Mouse (Mus musculus) midbrain, embryonic 16.5 days (tissue): Measurements from ENCODE around the gene Paqr7. TPM values are rescaled to one million over a fixed set of nuclear protein-coding genes. Genes with fewer than 3 reads are reported as not detected.
A peak's percentile ranks its signal among the peaks of the same experiment; 100 is the strongest.

Source experiments
- ATAC-seq: fragments of 200-750 bp; cut with Nextera tagmentation; 2 replicates; pipeline ENCODE4 v1.8.0; 2017; ENCODE audit warnings: moderate TSS enrichment
- H3K27ac ChIP-seq: fragments of 300-500 bp; sonication (generic); 2 replicates; pipeline ENCODE4 v1.5.1; 2014; ENCODE audit warnings: mild to moderate bottlenecking, low read length, mixed read lengths
- H3K27me3 ChIP-seq: fragments of 300-500 bp; sonication (generic); 2 replicates; pipeline ENCODE4 v1.6.1; 2014; ENCODE audit warnings: low read depth, low read length, mixed read lengths; ENCODE audit not compliant: control insufficient read depth, insufficient read depth
- H3K36me3 ChIP-seq: fragments of 300-500 bp; sonication (generic); 2 replicates; pipeline ENCODE4 v1.6.1; 2014; ENCODE audit warnings: mild to moderate bottlenecking, low read length, moderate library complexity, mixed read lengths; ENCODE audit not compliant: control insufficient read depth, insufficient read depth
- H3K4me1 ChIP-seq: fragments of 300-500 bp; sonication (generic); 2 replicates; pipeline ENCODE4 v1.6.1; 2014; ENCODE audit warnings: mild to moderate bottlenecking, low read length, mixed read lengths; ENCODE audit not compliant: control insufficient read depth, insufficient read depth
- H3K4me2 ChIP-seq: fragments of 300-500 bp; sonication (generic); 2 replicates; pipeline ENCODE4 v1.6.1; 2014; ENCODE audit warnings: mild to moderate bottlenecking, low read length, mixed read lengths
- H3K4me3 ChIP-seq: fragments of 300-500 bp; sonication (generic); 2 replicates; pipeline ENCODE4 v1.5.1; 2014; ENCODE audit warnings: low read depth, mild to moderate bottlenecking, low read length, moderate library complexity, mixed read lengths
- H3K9ac ChIP-seq: fragments of 300-500 bp; sonication (generic); 2 replicates; pipeline ENCODE4 v1.6.1; 2014; ENCODE audit warnings: low read depth, low read length, mixed read lengths
- H3K9me3 ChIP-seq: fragments of 300-500 bp; sonication (generic); replicated peaks from 2 replicates; pipeline ENCODE4 v1.6.1; 2014; ENCODE audit warnings: mild to moderate bottlenecking, low read length, mixed read lengths; ENCODE audit not compliant: control insufficient read depth, poor library complexity, severe bottlenecking
- WGBS: fragments of 180-500 bp; shearing (Covaris S2); extraction: QIAGEN DNeasy Blood & Tissue Kit; methylation state at CpG from one replicate; pipeline ENCODE4 v1.1.7; 2014; 5-methylcytosine and 5-hydroxymethylcytosine counted together
- polyA plus RNA-seq: library from polyadenylated mRNA; unstranded; fragments of >200 nt; fragmentation: Nextera tagmentation; extraction: Ambion mirVana; gene quantifications from 2 replicates; pipeline ENCODE4 v1.2.1, GENCODE M21; 2015

Gene Paqr7
- polyA plus RNA-seq, 1 experiment from 2014 or later = 36.2 TPM

- peaks cover 12% of the 10 kb centered on the region for H3K36me3 ChIP-seq
- no peaks in the 10 kb centered on the region for H3K27me3 ChIP-seq
- no peak overlapping the region for H3K27ac ChIP-seq
- 57% methylated on average over 18 of the region's 18 CpGs for WGBS
- no peak overlapping the region for H3K9ac ChIP-seq
- H3K9me3 ChIP-seq = peaks cover 4% of the 10 kb centered on the region; the same call in 1 of the 2 replicates
- no peak overlapping the region for H3K4me2 ChIP-seq
- no peak overlapping the region for H3K4me3 ChIP-seq
- ATAC-seq = no peak
- H3K4me1 ChIP-seq = peaks cover 17% of the 10 kb centered on the region
These were observed 51.9 kb downstream of the Paqr7 start for GRCm38 (mm10) chr4:134548169-134548938.

- no peak overlapping the region for H3K4me3 ChIP-seq
- peaks cover 17% of the 10 kb centered on the region for H3K4me1 ChIP-seq
- peaks cover 4% of the 10 kb centered on the region; the same call in 1 of the 2 replicates for H3K9me3 ChIP-seq
- H3K36me3 ChIP-seq = peaks cover 12% of the 10 kb centered on the region
- no peak overlapping the region for H3K27ac ChIP-seq
- H3K9ac ChIP-seq = no peak overlapping the region
- over 99% methylated on average over 8 of the region's 8 CpGs for WGBS
- H3K4me2 ChIP-seq = no peak overlapping the region
- no peak for ATAC-seq
- H3K27me3 ChIP-seq = no peaks in the 10 kb centered on the region
These were observed 53.4 kb downstream of the Paqr7 start for GRCm38 (mm10) chr4:134549899-134550298.

GRCm38 (mm10) chr4:134551494-134552316, 55.2 kb downstream of the Paqr7 start, which contains the start of gene Selenon:
Selenon (minus strand) TSS chr4:134552166.
- Histone ChIP-seq H3K9me3 (peaks cover 4% of the 10 kb centered on the region; the same call in 1 of the 2 replicates), H3K27me3 (no peaks in the 10 kb centered on the region), H3K9ac (peak within 1 kb of the TSS; percentile 96), H3K27ac (peak within 1 kb of the TSS; percentile 89), H3K4me1 (peaks cover 17% of the 10 kb centered on the region), H3K4me2 (peak within 1 kb of the TSS; percentile 74), H3K36me3 (peaks cover 9% of the 10 kb centered on the region; the same call in 1 of the 2 replicates), H3K4me3 (peak within 1 kb of the TSS; percentile 83)
- peak; percentile 81 for ATAC-seq
- 0% methylated on average over 31 of the region's 67 CpGs for WGBS

- Histone ChIP-seq H3K36me3 (peaks cover 9% of the 10 kb centered on the region; the same call in 1 of the 2 replicates), H3K27ac (no peak overlapping the region), H3K27me3 (no peaks in the 10 kb centered on the region), H3K9ac (no peak overlapping the region), H3K4me1 (peaks cover 26% of the 10 kb centered on the region), H3K4me2 (no peak overlapping the region), H3K4me3 (no peak overlapping the region), H3K9me3 (peaks cover 4% of the 10 kb centered on the region; the same call in 1 of the 2 replicates)
- WGBS = 76% methylated on average over 1 of the region's 1 CpGs
- no peak for ATAC-seq
These were observed 57.1 kb downstream of the Paqr7 start for GRCm38 (mm10) chr4:134553631-134554030.

GRCm38 (mm10) chr4:134555956-134556580, 59.6 kb downstream of the Paqr7 start:
- H3K4me3 ChIP-seq = no peak overlapping the region
- no peaks in the 10 kb centered on the region for H3K27me3 ChIP-seq
- 66% methylated on average over 7 of the region's 8 CpGs for WGBS
- H3K9ac ChIP-seq = no peak overlapping the region
- no peaks in the 10 kb centered on the region for H3K9me3 ChIP-seq
- H3K36me3 ChIP-seq = no peaks in the 10 kb centered on the region
- no peak overlapping the region for H3K27ac ChIP-seq
- H3K4me2 ChIP-seq = no peak overlapping the region
- peaks cover 22% of the 10 kb centered on the region for H3K4me1 ChIP-seq
- ATAC-seq = no peak

GRCm38 (mm10) chr4:134557626-134558249, 61.2 kb downstream of the Paqr7 start:
- no peak overlapping the region for H3K4me3 ChIP-seq
- 9% methylated on average over 15 of the region's 16 CpGs for WGBS
- no peaks in the 10 kb centered on the region for H3K27me3 ChIP-seq
- H3K9ac ChIP-seq = no peak overlapping the region
- peak overlapping the region; percentile 47 for H3K27ac ChIP-seq
- no peaks in the 10 kb centered on the region for H3K9me3 ChIP-seq
- H3K36me3 ChIP-seq = no peaks in the 10 kb centered on the region
- H3K4me1 ChIP-seq = peaks cover 13% of the 10 kb centered on the region
- H3K4me2 ChIP-seq = 0 out of 2 replicates have a peak overlapping the region, but pooled peaks have one; percentile 12
- ATAC-seq = no peak

- no peak overlapping the region for H3K27ac ChIP-seq
- no peaks in the 10 kb centered on the region for H3K36me3 ChIP-seq
- peaks cover 13% of the 10 kb centered on the region for H3K4me1 ChIP-seq
- no peak for ATAC-seq
- no peaks in the 10 kb centered on the region for H3K9me3 ChIP-seq
- H3K9ac ChIP-seq = 0 out of 2 replicates have a peak overlapping the region, but pooled peaks have one; percentile 21
- WGBS = 54% methylated on average over 9 of the region's 9 CpGs
- H3K27me3 ChIP-seq = no peaks in the 10 kb centered on the region
- H3K4me2 ChIP-seq = no peak overlapping the region
- H3K4me3 ChIP-seq = no peak overlapping the region
These were observed 62.1 kb downstream of the Paqr7 start for GRCm38 (mm10) chr4:134558570-134559113.

- Histone ChIP-seq H3K4me2 (no peak overlapping the region), H3K9ac (no peak overlapping the region), H3K36me3 (no peaks in the 10 kb centered on the region), H3K27ac (no peak overlapping the region), H3K9me3 (no peaks in the 10 kb centered on the region), H3K4me3 (no peak overlapping the region), H3K27me3 (no peaks in the 10 kb centered on the region), H3K4me1 (peaks cover 13% of the 10 kb centered on the region)
- ATAC-seq = no peak
- WGBS = 90% methylated on average over 7 of the region's 7 CpGs
These were observed 62.7 kb downstream of the Paqr7 start for GRCm38 (mm10) chr4:134559154-134559553.
